Mouse (Mus musculus): ENCODE measurements around the gene 1700001K19Rik.

GRCm38 (mm10) chr12:110681191-110681590, 1.2 kb downstream of the 1700001K19Rik start:
- no peak for TF ChIP-seq CHD2 (IDR thresholded peaks at IDR 0.05; ENCODE audit: low read length)
- TF ChIP-seq ETS1 (IDR thresholded peaks at IDR 0.05; ENCODE audit: low read depth, low read length), result no peak
- no peak for TF ChIP-seq ZC3H11A (IDR thresholded peaks at IDR 0.05; ENCODE audit: low read depth, low read length)
- TF ChIP-seq CTCF (IDR thresholded peaks at IDR 0.05 in 2 of 3, conservative IDR thresholded peaks at IDR 0.05 in 1 of 3; ENCODE audit: control insufficient read depth in 1 of 3, insufficient read depth in 1 of 3, low read depth in 2 of 3, low read length in 3 of 3, poor library complexity in 1 of 3, severe bottlenecking in 1 of 3), result no peak
